Mouse (Mus musculus) G1E (cell line): Measurements from ENCODE around the gene Atg7.
A peak's percentile ranks its signal among the peaks of the same experiment; 100 is the strongest.

Experiments
- CTCF ChIP-seq: IDR thresholded peaks from 2 replicates; pipeline ENCODE4 v1.5.1; 2012; ENCODE audit warnings: low read depth, low read length, inconsistent platforms, mixed read lengths
- TAL1 ChIP-seq: conservative IDR thresholded peaks from 2 replicates; pipeline ENCODE4 v1.6.1; 2012; ENCODE audit warnings: low read depth, low read length, inconsistent platforms, mixed read lengths

- TF ChIP-seq CTCF (0 out of 2 replicates have a peak, but pooled peaks have one; percentile 13), TAL1 (no peak)
These were observed 172.2 kb downstream of the Atg7 start for GRCm38 (mm10) chr6:114814882-114815650.
